Mouse (Mus musculus): ENCODE data around the gene Mtmr12. TPM values are rescaled to one million over a fixed set of nuclear protein-coding genes. Genes with fewer than 3 reads are reported as not detected.

Mtmr12 gene
- polyA plus RNA-seq, 2 experiments, result 16.6 to 20.7 TPM

GRCm38 (mm10) chr15:12205902-12206645, 1.2 kb downstream of the Mtmr12 start:
- 39% methylated on average over 14 of the region's 14 CpGs for WGBS
- Histone ChIP-seq H3K9me3 (ENCODE audit: control insufficient read depth, low read length) (no peaks in the 10 kb centered on the region), H3K9ac (ENCODE audit: low read depth, low read length, severe bottlenecking) (peak overlapping the region; percentile 91)

DNA sequence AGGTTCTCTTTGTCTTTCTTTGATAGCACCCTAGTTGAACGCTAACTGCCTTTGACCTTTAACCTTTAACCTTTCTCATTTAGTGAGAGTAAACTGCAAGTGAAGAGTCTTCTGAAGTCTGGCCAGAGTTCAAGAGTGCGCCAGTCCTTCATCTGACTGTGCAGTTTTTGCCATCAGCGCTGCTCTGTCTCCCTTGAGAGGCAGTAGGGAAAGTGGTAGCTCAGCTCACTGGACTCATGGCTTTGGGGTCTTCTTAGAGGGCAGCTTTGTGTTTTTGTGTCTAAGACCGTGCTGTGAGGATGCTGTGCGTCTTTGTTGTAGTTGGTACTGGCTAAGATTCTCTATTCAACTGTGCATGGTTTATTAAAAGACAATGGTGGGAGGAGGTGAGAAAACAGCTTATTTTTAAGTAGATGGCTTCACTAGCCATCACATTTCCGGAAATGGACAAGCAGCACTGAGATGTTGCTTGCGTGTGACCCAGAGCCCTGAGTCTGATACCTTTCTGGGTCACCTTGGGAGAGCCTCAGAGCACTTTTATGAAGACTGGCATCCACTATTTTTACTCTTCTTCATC, 1.9 kb downstream of the Mtmr12 start:
- Histone ChIP-seq H3K9me3 (ENCODE audit: control insufficient read depth, low read length) (no peaks in the 10 kb centered on the region), H3K27ac (replicated peaks; ENCODE audit: low read depth, low read length) (no peak overlapping the region), H3K4me2 (replicated peaks; ENCODE audit: low read depth, low read length, severe bottlenecking) (peak overlapping the region; percentile 64; the same call in 1 of the 2 replicates), H3K4me3 (replicated peaks; ENCODE audit: low read length) (peak overlapping the region; percentile 93), H3K27me3 (ENCODE audit: control insufficient read depth, insufficient read depth, low read length) (no peaks in the 10 kb centered on the region), H3K9ac (ENCODE audit: low read depth, low read length, severe bottlenecking) (no peak overlapping the region), H3K36me3 (ENCODE audit: control insufficient read depth, insufficient read depth, low read length) (no peaks in the 10 kb centered on the region), H3K4me1 (ENCODE audit: control insufficient read depth, insufficient read depth, low read length) (peaks cover 20% of the 10 kb centered on the region)
- DNase-seq (ENCODE audit: low spot score), result no peak
- ATAC-seq (ENCODE audit: low FRiP score, low read depth), result no peak
- no peak for TF ChIP-seq POLR2A (IDR thresholded peaks at IDR 0.05; ENCODE audit: borderline replicate concordance, extremely low read depth, insufficient read depth, insufficient read length)
- WGBS, result 76% methylated on average over 7 of the region's 7 CpGs

More at GRCm38 (mm10) chr15:12205902-12206645, 1.2 kb downstream of the Mtmr12 start:
- Histone ChIP-seq H3K27me3 (ENCODE audit: control insufficient read depth, insufficient read depth, low read length) (no peaks in the 10 kb centered on the region), H3K36me3 (ENCODE audit: control insufficient read depth, insufficient read depth, low read length) (no peaks in the 10 kb centered on the region), H3K4me2 (replicated peaks; ENCODE audit: low read depth, low read length, severe bottlenecking) (peak overlapping the region; percentile 64), H3K4me1 (ENCODE audit: control insufficient read depth, insufficient read depth, low read length) (peaks cover 20% of the 10 kb centered on the region), H3K4me3 (replicated peaks; ENCODE audit: low read length) (peak overlapping the region; percentile 93), H3K27ac (replicated peaks; ENCODE audit: low read depth, low read length) (no peak overlapping the region)
- DNase-seq (ENCODE audit: low spot score), result no peak
- no peak for ATAC-seq (ENCODE audit: low FRiP score, low read depth)
- TF ChIP-seq POLR2A (IDR thresholded peaks at IDR 0.05; ENCODE audit: borderline replicate concordance, extremely low read depth, insufficient read depth, insufficient read length), result no peak

GRCm38 (mm10) chr15:12207556-12208090, 2.8 kb downstream of the Mtmr12 start:
- H3K27me3 ChIP-seq (ENCODE audit: control insufficient read depth, insufficient read depth, low read length), result no peaks in the 10 kb centered on the region
- 82% methylated on average over 6 of the region's 6 CpGs for WGBS
- peaks cover 20% of the 10 kb centered on the region for H3K4me1 ChIP-seq (ENCODE audit: control insufficient read depth, insufficient read depth, low read length)
- H3K27ac ChIP-seq (replicated peaks; ENCODE audit: low read depth, low read length), result no peak overlapping the region
- no peak for DNase-seq (ENCODE audit: low spot score)
- no peak for ATAC-seq (ENCODE audit: low FRiP score, low read depth)
- H3K4me3 ChIP-seq (replicated peaks; ENCODE audit: low read length), result no peak overlapping the region
- H3K36me3 ChIP-seq (ENCODE audit: control insufficient read depth, insufficient read depth, low read length), result no peaks in the 10 kb centered on the region
- H3K4me2 ChIP-seq (replicated peaks; ENCODE audit: low read depth, low read length, severe bottlenecking), result no peak overlapping the region
- H3K9me3 ChIP-seq (ENCODE audit: control insufficient read depth, low read length), result no peaks in the 10 kb centered on the region
- H3K9ac ChIP-seq (ENCODE audit: low read depth, low read length, severe bottlenecking), result no peak overlapping the region
- TF ChIP-seq POLR2A (IDR thresholded peaks at IDR 0.05; ENCODE audit: borderline replicate concordance, extremely low read depth, insufficient read depth, insufficient read length), result no peak

GRCm38 (mm10) chr15:12211577-12211976, 6.7 kb downstream of the Mtmr12 start:
- Histone ChIP-seq H3K9me3 (ENCODE audit: control insufficient read depth, low read length) (no peaks in the 10 kb centered on the region), H3K4me2 (replicated peaks; ENCODE audit: low read depth, low read length, severe bottlenecking) (no peak overlapping the region), H3K27me3 (ENCODE audit: control insufficient read depth, insufficient read depth, low read length) (no peaks in the 10 kb centered on the region), H3K4me3 (replicated peaks; ENCODE audit: low read length) (no peak overlapping the region), H3K4me1 (ENCODE audit: control insufficient read depth, insufficient read depth, low read length) (peaks cover 7% of the 10 kb centered on the region), H3K9ac (ENCODE audit: low read depth, low read length, severe bottlenecking) (no peak overlapping the region), H3K36me3 (ENCODE audit: control insufficient read depth, insufficient read depth, low read length) (no peaks in the 10 kb centered on the region), H3K27ac (replicated peaks; ENCODE audit: low read depth, low read length) (no peak overlapping the region)
- TF ChIP-seq POLR2A (IDR thresholded peaks at IDR 0.05; ENCODE audit: borderline replicate concordance, extremely low read depth, insufficient read depth, insufficient read length), result no peak
- DNase-seq (ENCODE audit: low spot score) (no peak), ATAC-seq (ENCODE audit: low FRiP score, low read depth) (no peak)
- WGBS, result 84% methylated on average over 8 of the region's 8 CpGs

DNA sequence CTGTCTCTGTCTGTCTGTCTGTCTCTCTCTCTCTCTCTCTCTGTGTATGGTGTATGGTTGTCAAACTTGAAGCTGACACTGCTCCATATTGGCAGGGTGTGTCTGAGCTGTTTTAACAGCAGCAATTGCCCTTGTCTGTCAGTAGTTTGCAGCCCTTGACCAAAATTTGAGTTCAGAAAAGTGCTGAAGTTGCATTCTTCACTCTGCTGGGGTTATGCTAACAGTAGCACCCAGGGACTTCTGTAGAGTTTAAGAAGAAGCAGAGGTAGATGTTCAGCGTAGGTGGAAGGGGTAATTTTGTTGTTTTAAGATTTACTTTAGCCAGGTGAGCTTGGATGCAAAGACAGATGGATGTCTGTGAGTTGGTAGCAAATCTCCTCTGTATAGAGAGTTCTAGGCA, 7.4 kb downstream of the Mtmr12 start:
- TF ChIP-seq POLR2A (IDR thresholded peaks at IDR 0.05; ENCODE audit: borderline replicate concordance, extremely low read depth, insufficient read depth, insufficient read length), result no peak
- Histone ChIP-seq H3K4me1 (ENCODE audit: control insufficient read depth, insufficient read depth, low read length) (peaks cover under 1% of the 10 kb centered on the region; the same call in 1 of the 2 replicates), H3K36me3 (ENCODE audit: control insufficient read depth, insufficient read depth, low read length) (no peaks in the 10 kb centered on the region), H3K4me2 (replicated peaks; ENCODE audit: low read depth, low read length, severe bottlenecking) (no peak overlapping the region), H3K9ac (ENCODE audit: low read depth, low read length, severe bottlenecking) (no peak overlapping the region), H3K9me3 (ENCODE audit: control insufficient read depth, low read length) (no peaks in the 10 kb centered on the region), H3K4me3 (replicated peaks; ENCODE audit: low read length) (no peak overlapping the region), H3K27me3 (ENCODE audit: control insufficient read depth, insufficient read depth, low read length) (no peaks in the 10 kb centered on the region), H3K27ac (replicated peaks; ENCODE audit: low read depth, low read length) (no peak overlapping the region)
- no peak for ATAC-seq (ENCODE audit: low FRiP score, low read depth)
- 86% methylated on average over 1 of the region's 1 CpGs for WGBS
- DNase-seq (ENCODE audit: low spot score), result no peak
